Mouse (Mus musculus): ENCODE results near the gene Pnpla5.
"Not testable (repeated sequence)": the region's sequence is repeated elsewhere in the genome, so short reads cannot be mapped to it uniquely, and the experiment has no call there.

Pnpla5 gene

GRCm38 (mm10) chr15:84116466-84116865 lies 6.5 kb downstream of the Pnpla5 start:
- DNase-seq (ENCODE audit: low read depth, low spot score) = no peak

GRCm38 (mm10) chr15:84115727-84116126 lies 7.2 kb downstream of the Pnpla5 start:
- DNase-seq (ENCODE audit: low read depth, low spot score) = no peak

DNA sequence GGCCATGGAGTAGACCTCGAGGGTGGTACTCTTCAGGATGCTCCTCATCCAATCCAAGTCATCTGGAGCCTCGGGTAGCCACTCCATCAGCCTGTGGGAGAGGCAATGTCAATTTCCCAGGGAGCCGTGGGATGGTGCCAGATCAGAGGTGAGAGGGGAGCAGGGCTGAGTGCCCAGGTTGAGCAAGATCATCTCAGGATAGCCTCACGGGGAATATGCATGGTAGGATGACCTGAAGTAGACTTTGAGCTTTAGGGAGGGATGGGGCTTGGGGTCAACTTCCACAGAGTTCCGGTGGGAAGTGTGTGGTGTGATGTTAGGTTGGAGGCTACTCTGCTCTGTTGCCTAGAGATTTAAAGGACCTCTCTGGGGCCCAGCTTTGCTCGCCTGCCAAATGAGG lies 9.1 kb downstream of the Pnpla5 start:
- DNase-seq (ENCODE audit: low read depth, low spot score) = no peak

GRCm38 (mm10) chr15:84108899-84109298 lies 14.1 kb downstream of the Pnpla5 start:
- no peak for DNase-seq (ENCODE audit: low read depth, low spot score)

GRCm38 (mm10) chr15:84105924-84106500 lies 17.0 kb downstream of the Pnpla5 start:
- DNase-seq (ENCODE audit: low read depth, low spot score) = no peak

DNA sequence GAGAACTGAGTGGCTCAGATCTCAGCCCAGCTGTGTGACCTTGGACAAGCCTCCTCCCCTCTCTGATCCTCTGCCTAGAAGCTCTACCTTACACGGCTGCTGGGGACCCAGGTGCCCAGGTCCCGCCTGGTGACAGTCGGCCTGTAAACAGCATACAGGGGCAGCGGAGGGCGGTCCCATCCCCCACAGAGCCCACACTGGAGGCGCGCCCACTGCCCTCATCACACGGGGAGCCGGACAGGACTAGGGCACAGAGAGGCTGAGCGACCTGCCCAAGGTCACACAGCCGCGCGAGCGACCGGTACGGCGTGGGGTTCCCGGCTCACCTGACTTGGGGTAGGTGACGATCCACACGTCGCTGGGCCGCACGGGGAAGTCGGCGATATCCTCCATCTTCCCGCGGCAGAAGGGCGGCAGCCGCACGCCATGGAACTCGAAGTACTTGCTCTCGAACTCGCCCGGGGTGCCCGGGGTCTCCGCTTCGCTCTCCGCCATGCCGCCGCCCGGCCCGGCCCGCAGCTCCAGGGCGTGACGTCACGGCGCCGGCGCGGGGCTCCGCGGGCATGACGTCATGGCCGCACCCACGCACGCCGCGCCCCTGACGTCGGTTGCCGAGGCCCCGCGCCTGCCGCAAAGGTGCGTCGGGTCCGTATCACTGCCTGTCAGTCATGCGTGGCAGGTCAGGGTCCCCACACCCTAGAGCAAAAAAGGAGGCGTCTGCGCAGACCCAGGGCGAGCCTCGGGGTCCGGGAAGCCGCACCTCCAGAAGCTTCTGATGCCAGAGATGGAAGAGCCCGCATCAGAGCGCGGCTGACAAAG lies 17.7 kb downstream of the Pnpla5 start, which contains the start of gene Sult4a1:
Gene Sult4a1 (minus strand): TSS at position 650 of the 819 bp plus-strand sequence.
- DNase-seq (ENCODE audit: low read depth, low spot score) = no peak

- DNase-seq (ENCODE audit: low read depth, low spot score) = no peak
These were observed 18.3 kb downstream of the Pnpla5 start for GRCm38 (mm10) chr15:84104626-84105025.

- not testable (repeated sequence) for DNase-seq (ENCODE audit: low read depth, low spot score)
These were observed 25.4 kb downstream of the Pnpla5 start for GRCm38 (mm10) chr15:84097536-84097935.

DNA sequence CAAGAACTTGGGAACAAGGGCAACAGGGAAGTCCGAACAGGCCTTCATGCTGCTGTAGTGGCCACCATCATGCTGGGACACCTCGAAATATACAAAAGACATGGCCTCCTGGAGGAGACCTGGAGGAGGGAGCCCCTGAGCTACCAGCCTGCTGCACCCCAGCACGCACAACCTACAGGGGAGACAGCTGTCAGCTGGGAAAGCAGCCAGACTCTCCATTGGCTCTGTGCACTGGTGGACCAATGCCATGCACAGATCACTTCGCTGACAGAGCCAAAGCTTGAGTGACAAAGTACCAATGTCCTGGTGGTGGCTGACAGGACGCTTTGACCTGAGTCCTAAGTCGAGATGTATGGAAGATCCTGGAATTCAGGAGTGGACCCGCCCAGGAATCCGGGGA lies 26.9 kb downstream of the Pnpla5 start:
- no peak for DNase-seq (ENCODE audit: low read depth, low spot score)

DNA sequence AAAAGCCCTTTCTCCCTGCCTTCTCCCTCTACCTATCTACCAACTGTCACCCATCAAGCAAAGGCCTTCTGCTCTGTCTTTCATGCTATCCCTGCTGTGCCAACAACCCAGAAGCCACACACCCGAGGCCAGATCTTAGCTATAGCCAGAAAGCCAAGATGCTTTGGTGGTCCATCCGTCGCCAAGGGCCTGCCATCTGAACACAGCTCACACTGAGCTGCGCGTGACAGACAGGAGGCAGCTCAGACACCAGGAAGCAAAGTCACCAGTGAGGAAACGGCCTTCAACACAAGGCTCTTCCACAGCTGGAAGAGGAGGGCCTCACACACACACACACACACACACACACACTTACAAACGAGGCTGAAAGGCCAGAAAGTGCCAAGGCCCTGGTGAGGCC lies 28.1 kb downstream of the Pnpla5 start:
- no peak for DNase-seq (ENCODE audit: low read depth, low spot score)

- DNase-seq (ENCODE audit: low read depth, low spot score) = no peak
These were observed 36.2 kb downstream of the Pnpla5 start for GRCm38 (mm10) chr15:84086775-84087174.

DNA sequence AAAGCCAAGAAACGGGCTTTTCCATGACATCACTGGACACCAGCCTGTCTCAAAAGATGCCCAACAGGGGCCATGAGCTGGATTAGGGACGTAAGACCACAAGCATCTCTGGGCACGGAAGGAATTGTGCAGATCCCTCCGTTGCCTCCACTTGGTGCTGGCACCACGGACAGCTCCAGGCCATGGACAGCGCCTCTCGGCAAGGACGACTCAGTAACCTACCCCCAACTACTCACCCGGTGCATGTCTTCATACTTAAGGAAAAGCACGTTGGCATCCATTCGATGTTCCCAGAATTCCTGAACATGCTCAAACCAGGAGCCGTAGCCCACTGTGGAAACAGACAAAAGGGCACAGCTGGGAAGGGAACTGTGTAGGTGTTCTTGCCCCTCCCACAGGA lies 36.6 kb downstream of the Pnpla5 start:
- no peak for DNase-seq (ENCODE audit: low read depth, low spot score)

DNA sequence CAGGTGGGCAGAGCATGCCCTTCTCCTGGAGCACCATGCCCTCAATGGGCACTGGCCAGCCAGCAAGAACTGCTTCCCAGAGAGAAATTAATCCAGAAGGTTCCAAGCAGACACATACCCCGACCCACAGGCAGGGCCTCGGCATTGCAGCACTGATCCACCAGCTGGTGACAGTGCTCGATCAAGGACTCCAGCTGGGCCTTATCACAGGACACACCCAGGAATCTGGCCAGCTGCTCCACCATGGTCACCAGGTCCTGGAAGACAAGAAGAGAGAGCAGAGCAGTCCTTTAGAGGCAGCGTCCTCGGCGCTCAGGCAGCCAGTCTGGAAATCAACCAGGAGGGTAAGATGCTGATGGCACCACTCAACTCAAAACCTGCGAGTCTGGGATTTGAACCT lies 42.9 kb downstream of the Pnpla5 start:
- DNase-seq (ENCODE audit: low read depth, low spot score) = no peak

GRCm38 (mm10) chr15:84079519-84079918 lies 43.5 kb downstream of the Pnpla5 start:
- DNase-seq (ENCODE audit: low read depth, low spot score) = no peak

GRCm38 (mm10) chr15:84078667-84079066 lies 44.3 kb downstream of the Pnpla5 start:
- DNase-seq (ENCODE audit: low read depth, low spot score) = no peak

DNA sequence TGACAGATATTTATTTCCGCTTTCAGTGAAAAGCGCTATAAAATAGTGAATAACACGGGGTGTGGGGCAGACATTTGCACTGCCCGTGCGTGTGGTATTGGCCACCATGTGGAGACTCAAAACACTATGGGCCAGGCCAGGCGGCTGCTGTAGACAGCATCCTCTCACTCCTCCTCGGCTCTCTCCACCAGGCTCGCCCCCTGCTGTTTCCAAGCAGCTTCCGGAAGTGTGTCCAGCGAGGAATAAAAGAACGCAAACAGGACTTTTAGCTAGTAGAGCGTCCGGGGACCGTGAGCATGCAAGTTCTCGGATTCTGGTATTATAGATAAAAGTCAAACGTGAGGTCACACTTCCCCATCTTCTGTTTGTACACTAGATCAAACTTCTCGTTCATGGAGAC lies 45.8 kb downstream of the Pnpla5 start:
- no peak for DNase-seq (ENCODE audit: low read depth, low spot score)

GRCm38 (mm10) chr15:84074705-84075185 lies 48.2 kb downstream of the Pnpla5 start:
- no peak for DNase-seq (ENCODE audit: low read depth, low spot score)

DNA sequence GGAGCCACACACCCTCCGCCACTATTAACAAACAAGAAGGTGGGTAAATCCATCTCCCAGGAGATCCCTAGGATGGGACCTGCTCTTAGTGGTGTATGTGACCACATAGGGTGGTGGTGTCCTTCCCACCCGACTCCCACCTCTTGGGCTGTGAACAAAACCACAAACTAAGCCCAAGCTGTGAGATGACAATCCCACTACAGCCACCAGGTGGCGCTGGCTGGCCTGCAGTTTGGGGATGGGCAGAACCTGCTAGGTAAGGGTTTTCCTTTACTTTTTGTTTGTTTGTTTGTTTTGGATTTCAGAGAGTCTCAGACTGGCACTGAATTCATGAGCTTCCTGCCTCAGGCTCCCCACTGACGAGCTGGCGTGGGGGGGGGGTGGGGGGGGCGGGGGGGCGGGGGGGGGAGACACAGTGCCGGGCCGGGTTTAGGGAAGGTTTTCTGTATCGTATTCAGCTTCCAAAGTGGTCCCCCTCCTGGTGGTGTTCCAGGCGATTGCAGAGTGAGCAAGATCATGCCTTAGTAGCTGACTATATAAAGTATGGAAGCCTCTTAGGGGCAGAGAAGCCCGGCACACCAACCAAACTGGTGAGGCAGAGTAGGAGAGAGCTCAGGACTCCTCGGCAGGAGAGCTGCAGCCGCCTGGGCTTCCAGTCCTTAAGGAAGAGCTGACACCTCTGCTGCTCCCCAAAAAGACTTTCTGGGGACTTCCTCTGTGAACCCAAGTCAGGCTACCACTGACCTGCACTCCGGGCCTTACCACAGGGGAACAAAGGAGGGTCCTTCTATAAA lies 48.9 kb downstream of the Pnpla5 start:
- DNase-seq (ENCODE audit: low read depth, low spot score) = peak; percentile 22

- no peak for DNase-seq (ENCODE audit: low read depth, low spot score)
These were observed 49.9 kb downstream of the Pnpla5 start for GRCm38 (mm10) chr15:84073058-84073457.

DNA sequence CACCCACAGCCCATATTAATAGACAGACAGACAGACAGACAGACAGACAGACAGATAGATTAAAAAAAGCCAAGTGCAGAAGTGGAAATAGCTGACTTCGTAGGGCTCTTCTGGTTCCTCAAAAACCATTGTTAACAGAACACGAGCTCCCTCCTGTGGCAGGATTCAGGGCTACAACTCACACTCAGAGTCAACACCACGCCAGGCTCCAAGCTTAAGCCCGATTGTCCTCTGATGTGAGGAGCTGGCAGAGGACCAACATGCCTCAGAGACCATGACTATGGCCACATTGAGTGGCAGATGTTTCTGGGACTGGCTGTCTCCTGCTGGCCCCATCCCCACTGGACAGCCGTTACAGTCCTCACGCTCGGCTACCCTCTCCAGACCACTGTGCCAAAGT lies 50.7 kb downstream of the Pnpla5 start:
- no peak for DNase-seq (ENCODE audit: low read depth, low spot score)

DNA sequence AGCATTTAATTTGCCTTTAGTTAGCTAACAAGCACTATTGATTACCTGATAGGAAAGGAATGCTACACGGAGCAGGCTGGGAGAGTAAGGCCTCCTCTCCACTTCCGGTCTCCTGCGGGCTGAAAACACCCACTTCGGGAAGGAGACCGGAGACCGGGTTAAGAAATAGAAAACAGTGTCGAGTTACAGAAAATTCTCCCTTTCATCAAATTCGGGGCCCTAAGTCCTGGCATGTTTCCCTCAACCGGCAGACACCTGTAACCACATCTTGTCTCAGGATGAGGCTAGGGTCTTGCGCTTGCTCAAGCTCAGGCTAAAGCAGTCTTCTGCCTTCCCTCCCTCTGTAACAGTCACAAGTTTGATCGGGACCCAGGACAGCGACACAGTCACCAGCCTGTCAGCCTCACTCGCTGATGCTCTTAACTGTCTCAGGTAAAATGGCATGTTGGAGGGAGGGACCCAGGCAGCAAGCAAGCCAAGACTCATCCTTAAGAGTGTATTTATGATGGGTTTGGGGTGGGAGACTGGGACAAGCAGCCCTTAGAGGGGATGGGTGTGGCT lies 52.8 kb downstream of the Pnpla5 start:
- no peak for DNase-seq (ENCODE audit: low read depth, low spot score)

GRCm38 (mm10) chr15:84069455-84070050 lies 53.4 kb downstream of the Pnpla5 start:
- no peak for DNase-seq (ENCODE audit: low read depth, low spot score)

Measured in c-Kit-negative CD71-positive TER-119-positive erythroid progenitor cells, embryonic 14.5 days (primary cell).